Mouse (Mus musculus) intestine, postnatal 0 days (tissue): Measurements from ENCODE around the gene Tdrd1. TPM values are rescaled to one million over a fixed set of nuclear protein-coding genes. Genes with fewer than 3 reads are reported as not detected.
A peak's percentile ranks its signal among the peaks of the same experiment; 100 is the strongest.

Source experiments
- ATAC-seq: fragments of 200-750 bp; cut with Nextera tagmentation; 2 replicates; pipeline ENCODE4 v1.8.0; 2017; ENCODE audit warnings: mild to moderate bottlenecking, moderate TSS enrichment, moderate library complexity
- H3K27ac ChIP-seq: fragments of 300-500 bp; sonication (generic); 2 replicates; pipeline ENCODE4 v1.5.1; 2014; ENCODE audit warnings: mild to moderate bottlenecking, low read depth, low read length, moderate library complexity
- H3K27me3 ChIP-seq: fragments of 300-500 bp; sonication (generic); replicated peaks from 2 replicates; pipeline ENCODE4 v1.6.1; 2014; ENCODE audit warnings: low read length, mixed read lengths; ENCODE audit not compliant: control insufficient read depth, insufficient read depth
- H3K36me3 ChIP-seq: fragments of 300-500 bp; sonication (generic); 2 replicates; pipeline ENCODE4 v1.6.1; 2014; ENCODE audit warnings: mild to moderate bottlenecking, moderate library complexity; ENCODE audit not compliant: control insufficient read depth, insufficient read depth
- H3K4me1 ChIP-seq: fragments of 300-500 bp; sonication (generic); replicated peaks from 2 replicates; pipeline ENCODE4 v1.6.1; 2014; ENCODE audit warnings: antibody characterized with exemption, low read length, mixed read lengths; ENCODE audit not compliant: control insufficient read depth, insufficient read depth
- H3K4me2 ChIP-seq: fragments of 300-500 bp; sonication (generic); replicated peaks from 2 replicates; pipeline ENCODE4 v1.6.1; 2014; ENCODE audit warnings: low read depth, mild to moderate bottlenecking, moderate library complexity
- H3K4me3 ChIP-seq: fragments of 300-500 bp; sonication (generic); 2 replicates; pipeline ENCODE4 v1.5.1; 2014; ENCODE audit warnings: low read depth, low read length
- H3K9ac ChIP-seq: fragments of 300-500 bp; sonication (generic); 2 replicates; pipeline ENCODE4 v1.6.1; 2014; ENCODE audit warnings: mild to moderate bottlenecking, low read depth, low read length
- H3K9me3 ChIP-seq: fragments of 300-500 bp; sonication (generic); 2 replicates; pipeline ENCODE4 v1.6.1; 2016; ENCODE audit warnings: mixed run types; ENCODE audit not compliant: control insufficient read depth
- CTCF ChIP-seq: sonication (generic); IDR thresholded peaks from 2 replicates; pipeline ENCODE4 v1.5.1; 2016; ENCODE audit warnings: low read depth, mild to moderate bottlenecking, control low read depth, antibody characterized with exemption, moderate library complexity
- WGBS: fragments of 180-500 bp; shearing (Covaris S2); extraction: QIAGEN DNeasy Blood & Tissue Kit; methylation state at CpG from one replicate; pipeline ENCODE4 v1.1.7; 2014; 5-methylcytosine and 5-hydroxymethylcytosine counted together
- polyA plus RNA-seq: library from polyadenylated mRNA; unstranded; fragments of >200 nt; fragmentation: Nextera tagmentation; extraction: Ambion mirVana; gene quantifications from 2 replicates; pipeline ENCODE4 v1.2.1, GENCODE M21; 2015

Tdrd1 gene
- polyA plus RNA-seq, 1 experiment from 2014 or later = 0.13 TPM

GRCm38 (mm10) chr19:56914658-56915057 lies 88.6 kb downstream of the Tdrd1 start:
- Histone ChIP-seq H3K27me3 (no peaks in the 10 kb centered on the region), H3K36me3 (peaks cover 5% of the 10 kb centered on the region; the same call in 1 of the 2 replicates), H3K4me3 (no peak overlapping the region), H3K9me3 (no peaks in the 10 kb centered on the region), H3K27ac (no peak overlapping the region), H3K9ac (no peak overlapping the region), H3K4me2 (no peak overlapping the region), H3K4me1 (no peaks in the 10 kb centered on the region)
- peak; percentile 34; the same call in 1 of the 2 replicates for ATAC-seq
- whole genome bisulfite sequencing = 94% methylated on average over 3 of the region's 3 CpGs
- TF ChIP-seq CTCF = no peak

- no peak overlapping the region for H3K4me3 ChIP-seq
- WGBS = 25% methylated on average over 6 of the region's 6 CpGs
- H3K9ac ChIP-seq = no peak overlapping the region
- no peak for TF ChIP-seq CTCF
- H3K27ac ChIP-seq = no peak overlapping the region
- no peak overlapping the region for H3K4me2 ChIP-seq
- H3K9me3 ChIP-seq = no peaks in the 10 kb centered on the region
- no peaks in the 10 kb centered on the region for H3K4me1 ChIP-seq
- H3K36me3 ChIP-seq = peaks cover 5% of the 10 kb centered on the region; the same call in 1 of the 2 replicates
- peak; percentile 52; the same call in 1 of the 2 replicates for ATAC-seq
- no peaks in the 10 kb centered on the region; the same call in 1 of the 2 replicates for H3K27me3 ChIP-seq
Measured at GRCm38 (mm10) chr19:56915084-56915483, 89.1 kb downstream of the Tdrd1 start.

Other genes starting within 250 kb of the Tdrd1 start
- 1.0 and 1.3 TPM in 2 replicates for gene Adrb1, start 104.0 kb upstream of the Tdrd1 start, polyA plus RNA-seq
- 11.3 and 11.8 TPM in 2 replicates for gene Ccdc186, start 4.0 kb upstream of the Tdrd1 start, polyA plus RNA-seq
- gene Vwa2, start 48.0 kb downstream of the Tdrd1 start, polyA plus RNA-seq = 0.04 and 0.07 TPM in 2 replicates
- 7.1 TPM in 2 replicates for gene Afap1l2, start 182.0 kb downstream of the Tdrd1 start, polyA plus RNA-seq